Mouse (Mus musculus): ENCODE measurements around the gene Wdr20.

DNA sequence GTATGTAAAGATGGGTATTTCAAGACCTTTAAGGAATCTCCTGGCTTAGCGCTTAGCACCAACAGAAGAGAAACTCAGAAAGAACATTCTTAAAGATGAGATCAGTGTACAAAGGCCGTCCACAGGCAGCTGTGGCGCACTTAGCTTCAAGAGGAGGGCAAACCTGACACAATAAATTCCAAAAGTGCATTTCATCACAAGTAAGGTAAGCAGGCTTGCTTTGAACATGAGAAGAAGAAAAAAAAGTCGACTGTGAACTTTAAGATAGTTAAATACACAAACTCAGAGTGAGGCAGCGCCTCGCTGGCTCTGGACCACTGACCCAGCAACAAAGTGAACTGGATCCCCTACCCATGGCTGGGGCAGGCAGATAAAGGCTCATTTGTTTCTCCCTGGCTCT, 99.0 kb downstream of the Wdr20 start:
- TF ChIP-seq FOSL1 (IDR thresholded peaks at IDR 0.05; ENCODE audit: insufficient read depth, low read length, poor library complexity, severe bottlenecking) (no peak), CTCF (IDR thresholded peaks at IDR 0.05; ENCODE audit: control insufficient read depth, insufficient read depth, insufficient read length) (no peak), USF1 (IDR thresholded peaks at IDR 0.05; ENCODE audit: low read depth) (no peak)

Measured in C2C12 (cell line).